In genomic region chr16:32509066-32509942, GRCm38 (mm10) we compare ENCODE assay signal across 8 mouse cellular contexts. TPM values are rescaled to one million over a fixed set of nuclear protein-coding genes. Genes with fewer than 3 reads are reported as not detected.
A peak's percentile ranks its signal among the peaks of the same experiment; 100 is the strongest.
DNase-seq lines count a peak whose midpoint lies in the region; ATAC-seq and TF ChIP-seq lines count a peak whose summit lies in the region.

No protein-coding gene starts in this region.

- WGBS in intestine, postnatal 0 days: 25% methylated on average over 9 of the region's 9 CpGs

- no peaks in the 10 kb centered on the region for H3K9me3 ChIP-seq in intestine, postnatal 0 days (ENCODE audit: control insufficient read depth)

- H3K4me3 ChIP-seq in intestine, postnatal 0 days (ENCODE audit: low read depth, low read length): no peak overlapping the region

- peak; percentile 52 for ATAC-seq in granulocyte monocyte progenitor cell, adult 5-6 weeks (replicated peaks; ENCODE audit: poor library complexity, severe bottlenecking)
- ATAC-seq in intestine, postnatal 0 days: peak; percentile 62

- H3K27ac ChIP-seq in intestine, postnatal 0 days (ENCODE audit: low read depth, low read length): peak overlapping the region; percentile 50

- no peak overlapping the region for H3K9ac ChIP-seq in intestine, postnatal 0 days (ENCODE audit: low read depth, low read length)

- H3K36me3 ChIP-seq in intestine, postnatal 0 days (ENCODE audit: control insufficient read depth, insufficient read depth): no peaks in the 10 kb centered on the region

- peaks cover 19% of the 10 kb centered on the region; the same call in 1 of the 2 replicates for H3K4me1 ChIP-seq in intestine, postnatal 0 days (replicated peaks; ENCODE audit: control insufficient read depth, insufficient read depth, low read length)

- DNase-seq in embryo, embryonic 10 days (ENCODE audit: low spot score): peak; percentile 47
- no peak for DNase-seq in embryo, embryonic 10.5 days (ENCODE audit: low spot score)
- DNase-seq in ZHBTc4 (ENCODE audit: low read depth, low spot score): peak; percentile 46
- peak; percentile 46 for DNase-seq in skeletal muscle tissue, adult 2 months (ENCODE audit: low read depth, low spot score)
- DNase-seq in urinary bladder, postnatal 14 days (ENCODE audit: low spot score): no peak
- no peak for DNase-seq in cerebellum, adult 9-10 months

- H3K27me3 ChIP-seq in intestine, postnatal 0 days (replicated peaks; ENCODE audit: control insufficient read depth, insufficient read depth, low read length): no peaks in the 10 kb centered on the region

- peak; percentile 59 for TF ChIP-seq CTCF in intestine, postnatal 0 days (IDR thresholded peaks at IDR 0.05; ENCODE audit: low read depth)

- peak overlapping the region; percentile 33; the same call in 1 of the 2 replicates for H3K4me2 ChIP-seq in intestine, postnatal 0 days (replicated peaks; ENCODE audit: low read depth)

RNA-seq across cellular contexts. Expression of gene Zdhhc19, which starts 13.2 kb away (rescaled TPM):
- not detected in 2 replicates for total RNA-seq in granulocyte monocyte progenitor cell, adult 5-6 weeks (2014; fragmentation: Nextera tagmentation)
- not detected in 2 replicates for total RNA-seq in granulocyte monocyte progenitor cell, adult 5-6 weeks (2017)
- 3.8 and 4.7 TPM in 2 replicates for polyA plus RNA-seq in intestine, postnatal 0 days (2015; fragmentation: Nextera tagmentation; extraction: Ambion mirVana)

RNA-seq across cellular contexts. Expression of gene Slc51a, which starts 21.6 kb away (rescaled TPM):
- total RNA-seq in granulocyte monocyte progenitor cell, adult 5-6 weeks (2014; fragmentation: Nextera tagmentation): not detected in 2 replicates
- 0.05 and 0.30 TPM in 2 replicates for total RNA-seq in granulocyte monocyte progenitor cell, adult 5-6 weeks (2017)
- polyA plus RNA-seq in intestine, postnatal 0 days (2015; fragmentation: Nextera tagmentation; extraction: Ambion mirVana): 292 and 346 TPM in 2 replicates

Comparison
In these comparisons a context has a peak if more than half of its experiments do, and no peak if none do; other contexts are left out.
1. DNase-seq: peak in embryo, embryonic 10 days (single experiment), ZHBTc4 (single experiment) and skeletal muscle tissue, adult 2 months (single experiment); none in embryo, embryonic 10.5 days (single experiment), urinary bladder, postnatal 14 days (single experiment) and cerebellum, adult 9-10 months (single experiment).